ENCODE assay signal across 9 mouse cellular contexts in genomic region chr4:110287412-110288067, GRCm38 (mm10).
DNase-seq lines count a peak whose midpoint lies in the region; ATAC-seq and TF ChIP-seq lines count a peak whose summit lies in the region.
"Had no signal": no experiment of that assay in that cellular context is flagged by ENCODE, and none has a peak within 500 bp of the region (broad histone marks: within the 10 kb centered on the region; RNA-seq: fewer than 3 reads in every experiment).

No protein-coding gene starts in this region.

- peak; percentile 42 for TF ChIP-seq CTCF in hindbrain, postnatal 0 days (IDR thresholded peaks at IDR 0.05; ENCODE audit: low read depth)

- no peaks in the 10 kb centered on the region for H3K9me3 ChIP-seq in kidney, embryonic 15.5 days (replicated peaks)
- no peaks in the 10 kb centered on the region for H3K9me3 ChIP-seq in hindbrain, postnatal 0 days (ENCODE audit: low read length)
- H3K9me3 ChIP-seq in midbrain, embryonic 14.5 days (ENCODE audit: control insufficient read depth, low read length), result no peaks in the 10 kb centered on the region

- peak overlapping the region; percentile 53 for H3K4me2 ChIP-seq in kidney, embryonic 15.5 days
- peak overlapping the region; percentile 67 for H3K4me2 ChIP-seq in hindbrain, postnatal 0 days (ENCODE audit: low read depth, low read length)
- H3K4me2 ChIP-seq in midbrain, embryonic 14.5 days (ENCODE audit: low read length), result peak overlapping the region; percentile 71

- peak; percentile 34; the same call in 1 of the 2 replicates for ATAC-seq in kidney, embryonic 15.5 days (replicated peaks; ENCODE audit: low FRiP score)
- peak; percentile 66 for ATAC-seq in hindbrain, postnatal 0 days
- peak; percentile 75 for ATAC-seq in midbrain, embryonic 14.5 days (ENCODE audit: low FRiP score, low TSS enrichment)
- no peak for ATAC-seq in erythroid progenitor cell, adult 5-6 weeks (replicated peaks; ENCODE audit: low FRiP score, poor library complexity, severe bottlenecking)

- no peaks in the 10 kb centered on the region for H3K36me3 ChIP-seq in kidney, embryonic 15.5 days
- H3K36me3 ChIP-seq in hindbrain, postnatal 0 days (ENCODE audit: insufficient read depth, low read length), result no peaks in the 10 kb centered on the region
- H3K36me3 ChIP-seq in midbrain, embryonic 14.5 days (ENCODE audit: control insufficient read depth, insufficient read depth, low read length), result no peaks in the 10 kb centered on the region

- 14% methylated on average over 11 of the region's 11 CpGs for whole genome bisulfite sequencing in kidney, embryonic 15.5 days
- 14% methylated on average over 11 of the region's 11 CpGs for WGBS in hindbrain, postnatal 0 days
- WGBS in midbrain, embryonic 14.5 days, result 7% methylated on average over 11 of the region's 11 CpGs

- peaks cover 16% of the 10 kb centered on the region for H3K4me1 ChIP-seq in kidney, embryonic 15.5 days
- H3K4me1 ChIP-seq in hindbrain, postnatal 0 days (ENCODE audit: insufficient read depth, low read length), result no peaks in the 10 kb centered on the region
- H3K4me1 ChIP-seq in midbrain, embryonic 14.5 days (ENCODE audit: control insufficient read depth, insufficient read depth, low read length), result peaks cover 12% of the 10 kb centered on the region

- H3K27ac ChIP-seq in kidney, embryonic 15.5 days, result no peak overlapping the region
- peak overlapping the region; percentile 82 for H3K27ac ChIP-seq in hindbrain, postnatal 0 days
- peak overlapping the region; percentile 96 for H3K27ac ChIP-seq in midbrain, embryonic 14.5 days (replicated peaks; ENCODE audit: low read depth, low read length)

- no peak for DNase-seq in kidney, adult 11 months
- peak; percentile 71 for DNase-seq in embryo, embryonic 11 days
- DNase-seq in hindbrain, postnatal 0 days (ENCODE audit: low spot score), result peak; percentile 88
- peak; percentile 89 for DNase-seq in midbrain, embryonic 14.5 days
- no peak for DNase-seq in liver
- DNase-seq in ovary, adult 18-20 months (ENCODE audit: low spot score), result no peak
- DNase-seq: lung, embryonic 14.5 days had no signal

- no peaks in the 10 kb centered on the region for H3K27me3 ChIP-seq in kidney, embryonic 15.5 days
- no peaks in the 10 kb centered on the region for H3K27me3 ChIP-seq in hindbrain, postnatal 0 days (ENCODE audit: insufficient read depth, low read length)
- H3K27me3 ChIP-seq in midbrain, embryonic 14.5 days (ENCODE audit: control insufficient read depth, insufficient read depth, low read length), result no peaks in the 10 kb centered on the region

- 0 out of 2 replicates have a peak overlapping the region, but pooled peaks have one; percentile 1 for H3K4me3 ChIP-seq in kidney, embryonic 15.5 days (replicated peaks)
- H3K4me3 ChIP-seq in hindbrain, postnatal 0 days (ENCODE audit: low read length), result peak overlapping the region; percentile 54
- H3K4me3 ChIP-seq in midbrain, embryonic 14.5 days (replicated peaks; ENCODE audit: low read depth, low read length), result peak overlapping the region; percentile 50

- H3K9ac ChIP-seq in kidney, embryonic 15.5 days, result no peak overlapping the region
- H3K9ac ChIP-seq in hindbrain, postnatal 0 days (replicated peaks; ENCODE audit: low read length), result peak overlapping the region; percentile 73; the same call in 1 of the 2 replicates
- H3K9ac ChIP-seq in midbrain, embryonic 14.5 days (replicated peaks; ENCODE audit: low read length), result peak overlapping the region; percentile 85
- H3K9ac ChIP-seq: lung, embryonic 14.5 days had no signal

Comparison
In these comparisons a context has a peak if more than half of its experiments do, and no peak if none do; other contexts are left out.
1. H3K4me3 ChIP-seq: peak in every context shown above with its lines; median percentile 54 in hindbrain, postnatal 0 days; 50 in midbrain, embryonic 14.5 days; 1 in kidney, embryonic 15.5 days.
2. DNase-seq: peak in embryo, embryonic 11 days (single experiment), hindbrain, postnatal 0 days (single experiment) and midbrain, embryonic 14.5 days (single experiment); none in kidney, adult 11 months (single experiment), liver (single experiment) and ovary, adult 18-20 months (single experiment).
3. Peak in every context shown above with its lines, with median percentiles within 50 percentile points of each other: H3K4me2 ChIP-seq.